Mouse (Mus musculus) cerebellum, adult 8-10 months (tissue): Measurements from ENCODE around the gene Sesn1.

Experiments used
- DNase-seq: peaks from one replicate; pipeline ENCODE4 v3.0.0; 2022

Sesn1 gene

DNA sequence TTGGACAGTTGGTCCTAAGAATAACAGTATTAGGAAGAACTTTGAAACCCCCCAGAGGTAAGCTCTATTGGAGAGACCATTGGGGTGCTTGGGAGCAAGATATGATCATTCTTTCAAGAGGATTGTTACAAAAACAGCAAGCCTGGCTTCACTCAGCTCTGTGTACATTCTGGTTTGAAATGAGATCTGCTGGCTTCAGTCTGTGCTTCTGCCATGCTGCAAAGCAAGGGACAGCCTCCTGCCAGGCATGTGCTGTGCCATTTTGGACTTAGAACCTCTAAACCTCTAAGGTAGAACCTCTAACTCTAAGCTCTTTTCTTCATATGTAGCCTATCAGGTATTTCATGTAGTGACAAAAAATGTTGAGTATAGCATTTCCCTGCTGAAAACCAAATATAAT is 65.9 kb downstream of the Sesn1 start:
- no peak for DNase-seq

DNA sequence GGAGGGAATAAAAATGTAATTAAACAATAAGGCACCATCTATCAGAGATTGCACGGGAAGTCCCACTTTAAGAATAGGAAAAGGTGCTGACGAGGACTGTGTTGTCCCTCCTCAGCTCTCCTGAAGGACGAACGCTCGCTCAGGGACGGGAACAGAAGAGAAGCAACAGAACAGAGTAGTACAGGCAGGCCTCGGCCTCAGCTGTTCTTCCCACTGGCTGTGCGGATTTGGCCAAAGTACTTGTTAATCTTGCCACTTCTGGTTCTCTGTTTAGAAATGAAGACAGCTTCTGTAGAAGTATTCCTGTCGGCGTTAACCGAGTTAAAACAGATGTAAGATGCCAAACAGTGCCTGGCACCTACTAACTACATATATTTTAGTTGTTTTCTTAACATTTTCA is 68.6 kb downstream of the Sesn1 start:
- no peak for DNase-seq

GRCm38 (mm10) chr10:41879675-41880074 is 69.9 kb downstream of the Sesn1 start:
- no peak for DNase-seq

- DNase-seq = no peak
These were observed 70.5 kb downstream of the Sesn1 start for GRCm38 (mm10) chr10:41880206-41880605.

- no peak for DNase-seq
These were observed 71.0 kb downstream of the Sesn1 start for GRCm38 (mm10) chr10:41880777-41881176.

DNA sequence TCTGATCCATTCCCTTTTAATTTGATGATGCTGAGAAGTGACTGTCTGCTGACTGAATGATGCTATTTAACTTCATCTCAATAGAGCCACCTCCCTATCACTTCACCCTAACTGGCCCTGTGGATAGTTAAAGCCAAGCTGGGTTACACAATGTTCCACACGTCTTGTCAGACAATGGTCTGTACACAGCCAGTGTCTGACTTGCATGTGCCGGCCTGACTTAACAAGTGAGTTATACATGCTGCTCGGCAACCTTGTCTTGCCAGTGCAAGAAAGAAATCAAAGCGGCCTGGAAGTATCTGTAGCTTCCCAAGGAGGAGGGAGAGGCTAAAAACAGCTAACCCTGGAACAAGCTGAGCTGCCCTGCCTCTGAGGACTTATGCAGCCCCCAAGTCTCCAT is 71.7 kb downstream of the Sesn1 start:
- no peak for DNase-seq

DNA sequence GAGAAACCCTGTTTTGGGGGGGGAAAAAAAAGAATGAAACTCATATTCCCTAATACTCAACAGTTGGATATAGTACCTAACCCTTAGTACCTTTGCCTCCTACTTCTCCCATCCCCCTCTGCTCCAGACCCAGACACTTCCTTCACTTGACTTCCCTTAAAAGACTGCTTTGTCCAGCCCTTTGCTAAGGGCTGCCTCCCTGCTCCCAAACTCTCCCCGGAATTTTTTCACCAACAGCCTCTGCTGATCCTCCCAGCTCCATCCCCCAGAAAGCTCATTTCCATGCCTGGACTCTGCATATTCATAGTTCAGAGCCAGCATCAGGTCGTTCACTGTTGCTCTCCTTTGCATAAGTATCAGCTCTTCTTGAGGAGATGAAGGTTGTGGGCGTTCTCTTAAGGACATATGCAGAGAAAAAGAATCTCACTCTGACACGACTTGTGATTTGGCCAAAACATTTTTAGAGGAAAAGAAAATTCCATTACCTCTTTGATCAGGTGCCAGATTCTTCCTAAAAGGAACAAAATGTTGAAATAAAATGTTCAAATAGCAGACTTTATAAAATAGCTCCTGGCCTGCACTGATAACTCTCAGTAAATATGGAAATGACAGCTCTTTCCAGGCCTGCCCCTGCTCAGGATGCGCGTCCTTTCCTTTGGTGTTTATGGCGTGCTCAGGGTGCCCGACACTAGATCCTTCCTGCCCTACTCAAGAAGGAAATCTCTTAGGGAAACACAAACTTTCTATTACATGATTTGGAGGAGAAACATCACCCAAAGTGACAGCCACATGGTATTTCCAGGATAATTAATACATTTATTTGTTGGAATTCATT is 74.2 kb downstream of the Sesn1 start:
- DNase-seq = no peak

- peak; percentile 95 for DNase-seq
These were observed 77.5 kb downstream of the Sesn1 start for GRCm38 (mm10) chr10:41887080-41887821.

GRCm38 (mm10) chr10:41888365-41888941 is 78.7 kb downstream of the Sesn1 start:
- DNase-seq = no peak

DNA sequence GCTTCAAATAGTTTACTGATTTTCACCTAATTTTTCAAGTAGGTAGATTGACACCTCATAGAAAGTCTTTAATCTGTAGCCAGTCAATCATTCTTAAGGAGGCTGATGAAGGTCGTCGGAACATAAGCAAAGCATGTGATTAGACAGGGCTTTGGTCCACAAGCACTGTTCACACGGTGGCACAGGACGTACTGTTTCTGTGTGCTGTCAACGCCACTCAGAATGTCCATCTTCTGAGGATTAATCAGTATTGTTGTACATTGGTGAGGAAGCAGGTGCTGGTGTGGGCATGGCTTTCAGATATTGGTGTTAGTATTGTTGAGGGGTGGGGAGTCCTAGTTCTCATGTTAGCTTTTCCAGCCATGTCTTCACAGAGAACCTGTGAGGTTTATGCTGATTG is 79.8 kb downstream of the Sesn1 start:
- DNase-seq = no peak

DNA sequence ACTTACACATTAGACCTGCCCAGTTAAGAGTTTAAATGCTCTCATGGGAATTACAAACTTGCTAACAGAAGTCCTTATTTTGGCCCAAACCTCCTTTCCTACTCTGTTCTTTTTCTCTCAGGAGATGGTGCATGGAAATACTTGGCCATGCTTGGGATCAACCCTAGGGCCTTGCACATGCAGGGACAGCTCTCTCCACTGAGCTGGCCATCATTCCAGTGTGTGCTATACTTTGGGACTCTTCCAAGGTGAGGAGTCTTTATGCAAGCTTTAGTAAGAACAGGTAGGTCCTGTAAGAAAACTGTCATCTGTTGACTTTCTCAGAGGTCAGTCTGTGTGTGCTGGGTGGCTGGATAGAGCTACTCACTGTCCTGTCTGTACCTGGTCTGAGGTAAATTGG is 80.8 kb downstream of the Sesn1 start:
- DNase-seq = no peak

DNA sequence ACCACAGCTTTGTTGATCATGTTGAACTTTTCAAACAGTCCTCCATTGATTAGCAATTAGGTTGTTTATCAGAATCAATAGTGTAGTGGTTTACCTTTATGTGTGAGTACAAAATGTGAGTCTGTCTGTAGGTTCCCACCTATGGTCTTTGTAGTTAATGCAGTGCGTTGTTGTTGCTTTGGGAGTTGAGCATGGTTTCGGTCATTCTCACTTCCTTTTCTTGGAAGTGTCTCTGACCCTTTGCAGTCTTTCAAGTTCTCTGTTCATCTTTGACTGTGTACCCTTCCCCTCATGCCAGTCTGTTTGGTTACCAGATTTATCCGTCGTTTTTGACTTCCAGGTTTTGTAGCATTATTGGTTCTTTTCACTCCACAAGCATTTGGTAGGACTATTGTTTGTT is 81.6 kb downstream of the Sesn1 start:
- no peak for DNase-seq

DNA sequence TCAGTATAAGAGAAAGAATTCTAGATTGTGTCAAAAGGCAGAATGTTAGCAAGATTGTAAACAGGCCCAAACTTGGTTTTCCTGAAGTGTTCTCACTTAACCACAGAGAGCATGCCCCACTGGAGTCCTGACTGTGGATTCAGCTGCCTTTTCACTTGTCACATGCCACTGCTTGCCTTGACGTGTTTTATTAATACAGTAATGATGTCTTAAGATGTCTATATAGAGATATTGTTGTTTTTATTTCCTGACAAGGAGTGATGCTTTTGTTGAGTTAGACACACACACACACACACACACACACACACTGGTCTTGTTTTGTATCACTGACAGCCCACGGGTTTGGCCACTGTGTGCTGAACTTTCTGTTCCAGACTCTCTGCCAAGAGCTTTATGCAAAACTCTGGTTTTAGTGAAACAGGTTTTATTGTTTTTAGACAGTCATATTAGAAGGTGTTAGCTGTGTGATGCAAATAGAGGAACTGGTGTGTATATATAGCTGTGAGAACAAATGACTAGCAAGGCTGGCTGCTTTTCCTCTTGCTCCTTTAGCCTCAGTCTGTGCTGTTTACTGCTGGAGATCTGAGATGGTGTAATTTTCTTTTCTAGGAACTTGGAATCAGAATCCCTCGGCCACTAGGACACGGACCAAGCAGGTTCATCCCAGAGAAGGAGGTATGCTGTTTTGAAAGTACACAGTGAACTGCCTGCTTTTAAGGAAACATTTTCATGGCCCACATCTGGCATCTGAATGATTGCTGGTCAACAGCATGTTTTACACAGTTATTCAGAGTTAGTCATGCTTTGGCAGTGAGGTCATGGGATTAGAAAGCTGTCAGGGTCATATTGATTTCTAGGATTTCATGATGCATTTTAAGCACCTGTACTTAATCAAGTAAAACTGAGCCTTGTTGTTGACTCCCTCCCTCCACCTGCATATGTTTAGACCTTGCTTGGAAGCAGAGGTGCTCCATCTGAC is 84.0 kb downstream of the Sesn1 start:
- no peak for DNase-seq

- DNase-seq = no peak
These were observed 86.7 kb downstream of the Sesn1 start for GRCm38 (mm10) chr10:41896425-41896824.

DNA sequence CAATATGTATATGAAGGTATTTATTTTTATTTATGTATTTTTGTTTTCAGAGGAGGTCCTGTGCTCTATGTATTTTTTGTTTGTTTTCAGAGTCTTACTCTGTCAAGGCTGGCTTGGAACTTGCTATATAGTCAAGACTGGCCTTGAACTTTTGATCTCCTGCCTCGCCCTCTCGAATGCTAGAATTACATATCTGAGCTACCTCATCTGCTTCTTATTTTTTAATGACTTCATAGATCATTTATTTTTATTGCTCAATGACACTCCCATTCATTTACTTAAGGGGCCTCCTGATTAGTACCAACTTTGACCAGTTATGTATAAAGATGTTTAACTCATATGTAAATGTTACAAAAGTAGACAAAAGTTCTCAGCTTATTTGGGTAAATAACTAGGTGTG is 87.1 kb downstream of the Sesn1 start:
- DNase-seq = no peak

DNA sequence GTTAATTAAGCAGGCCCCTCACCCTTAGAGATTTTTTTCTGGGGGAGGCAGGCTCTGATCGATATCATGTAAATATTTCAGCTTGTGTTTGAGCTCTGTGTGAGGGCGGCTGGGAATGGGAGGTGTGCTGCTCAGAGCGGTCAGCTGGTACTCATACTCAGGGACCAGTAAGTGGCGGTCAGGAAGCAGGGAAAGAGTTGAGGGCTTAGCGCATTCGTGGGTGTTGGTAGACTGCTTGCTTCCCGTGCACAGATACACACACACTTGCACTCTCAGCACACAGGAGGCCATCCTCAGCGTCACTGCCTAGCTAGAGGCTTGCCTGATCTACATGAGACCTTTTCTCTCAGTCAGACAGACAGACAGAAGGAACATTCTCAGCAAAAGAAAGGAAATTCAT is 91.7 kb downstream of the Sesn1 start:
- DNase-seq = no peak

DNA sequence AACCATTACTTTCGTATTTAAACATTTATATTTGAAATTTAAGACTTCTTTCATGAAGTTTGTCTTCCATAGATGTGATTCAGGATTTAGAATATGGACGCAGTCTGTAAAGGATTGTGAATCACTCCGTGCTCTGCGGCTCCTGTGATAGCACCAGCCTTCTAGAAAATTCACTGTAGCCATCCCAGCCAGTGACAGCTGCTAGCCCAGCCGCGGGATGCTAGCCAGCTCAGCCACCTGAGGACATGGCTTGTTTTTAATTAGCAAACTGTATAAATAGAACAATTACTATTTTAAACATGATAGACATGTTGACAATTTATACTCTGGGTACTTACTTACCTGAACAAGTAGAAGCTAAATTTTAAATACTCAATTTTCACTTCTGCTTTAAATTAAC is 92.1 kb downstream of the Sesn1 start:
- peak; percentile 66 for DNase-seq

DNA sequence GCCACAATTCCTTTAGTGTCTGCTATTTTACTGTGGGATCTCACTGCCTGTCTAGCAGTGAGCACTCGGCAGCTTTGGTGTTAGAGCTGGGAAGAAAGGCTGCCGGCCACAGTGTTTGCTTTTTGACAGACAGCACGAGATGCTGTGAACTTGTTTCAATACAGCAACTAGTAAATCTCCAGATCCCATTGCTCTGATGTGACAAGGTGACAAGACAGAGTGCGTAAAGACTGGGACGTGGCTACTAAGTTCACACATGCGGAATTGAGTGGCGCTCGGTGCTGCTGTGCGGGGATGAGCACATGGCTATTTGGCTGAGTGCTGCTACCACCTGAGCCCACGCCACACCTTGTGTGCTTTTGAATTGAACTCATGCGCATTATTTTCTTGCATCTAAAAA is 97.7 kb downstream of the Sesn1 start:
- no peak for DNase-seq

- no peak for DNase-seq
These were observed 98.2 kb downstream of the Sesn1 start for GRCm38 (mm10) chr10:41907950-41908349.

- no peak for DNase-seq
These were observed 99.2 kb downstream of the Sesn1 start for GRCm38 (mm10) chr10:41908899-41909298.

GRCm38 (mm10) chr10:41912290-41912994 is 102.7 kb downstream of the Sesn1 start:
- DNase-seq = no peak

GRCm38 (mm10) chr10:41926726-41927125 is 117.0 kb downstream of the Sesn1 start:
- DNase-seq = no peak
